Mouse (Mus musculus) embryonic stem cell, embryonic (primary cell): ENCODE data around the gene Gpr156.

ENCODE experiments used
- CTCF ChIA-PET, 4 experiments: fragments of 300-600 bp in 2 of 4; fragments of 350-600 bp in 2 of 4; sonication (Branson Sonifier 250); formaldehyde crosslinking; loops; one replicate each; lab custom pipeline; 2022; ENCODE audit warnings: inconsistent platforms in 2 of 4; lab: Charles Lee
- POLR2A ChIA-PET, 4 experiments: fragments of 300-600 bp in 2 of 4; fragments of 350-600 bp in 2 of 4; sonication (Branson Sonifier 250); formaldehyde crosslinking; loops; one replicate each; lab custom pipeline; 2022; ENCODE audit warnings: antibody characterized with exemption in 4 of 4, inconsistent platforms in 1 of 4; lab: Charles Lee

Gene Gpr156

GRCm38 (mm10) chr16:37916138-37916817 is at the start of gene Gpr156:
Gene Gpr156, plus strand, starts transcription at chr16:37916496.
- CTCF ChIA-PET: interaction anchor here in 1 of 4 experiments (0.6 kb wide), 1 partner anchor 102 kb away, joined by 5 read pairs; no protein-coding TSS in a partner anchor
- POLR2A ChIA-PET: interaction anchor here in 2 of 4 experiments (0.7 to 1.1 kb wide), 2 partner anchors 48 to 91 kb away, joined by 3 to 4 read pairs; partner anchors contain the start of gene Lrrc58 (in 1 of the 2)

- ChIA-PET CTCF (interaction anchor here in 2 of 4 experiments (0.7 to 2.5 kb wide), 4 partner anchors 36 to 453 kb away, joined by 3 to 8 read pairs (median 4); no protein-coding TSS in a partner anchor), POLR2A (interaction anchor here in 3 of 4 experiments (0.6 to 3.3 kb wide), 56 partner anchors 8 to 1394 kb away, joined by 3 to 25 read pairs (median 4); partner anchors contain the start of genes Gsk3b (in 2 of the 3), Gtf2e1 (in 2 of the 3), Rabl3 (in 2 of the 3) and Gpr156 (in 1 of the 3))
Observed at GRCm38 (mm10) chr16:37867791-37868505, 48.3 kb upstream of the Gpr156 start, which contains the start of gene Lrrc58. Gene Lrrc58, plus strand, starts transcription at chr16:37868389.

- ChIA-PET POLR2A (interaction anchor here (0.6 to 3.3 kb wide), 57 partner anchors 9 to 1394 kb away, joined by 3 to 25 read pairs (median 4); partner anchors contain the start of genes Gpr156 (in 1 of the 4), Gsk3b (in 1 of the 4), Gtf2e1 (in 1 of the 4) and Iqcb1 (in 1 of the 4)), CTCF (interaction anchor here (0.5 to 2.5 kb wide), 6 partner anchors 12 to 453 kb away, joined by 3 to 8 read pairs (median 4); no protein-coding TSS in a partner anchor)
Observed at GRCm38 (mm10) chr16:37868506-37869469, 47.5 kb upstream of the Gpr156 start.

- POLR2A ChIA-PET: interaction anchor here (0.6 to 2.8 kb wide), 25 partner anchors 8 to 1260 kb away, joined by 3 to 25 read pairs (median 5); partner anchors contain the start of gene Gsk3b (in 1 of the 4)
- CTCF ChIA-PET: interaction anchor here in 3 of 4 experiments (0.5 to 2.5 kb wide), 3 partner anchors 21 to 55 kb away, joined by 4 to 8 read pairs (median 8); no protein-coding TSS in a partner anchor
Observed at GRCm38 (mm10) chr16:37869470-37870231, 46.6 kb upstream of the Gpr156 start.

GRCm38 (mm10) chr16:37871112-37871715 is 45.1 kb upstream of the Gpr156 start:
- ChIA-PET POLR2A (no interaction called here), CTCF (no interaction called here)

GRCm38 (mm10) chr16:37874501-37875235 is 41.6 kb upstream of the Gpr156 start:
- ChIA-PET POLR2A (interaction anchor here in 1 of 4 experiments (1.1 kb wide), 2 partner anchors 11 to 37 kb away, joined by 3 to 5 read pairs; no protein-coding TSS in a partner anchor), CTCF (interaction anchor here in 1 of 4 experiments (1.4 kb wide), 1 partner anchor 61 kb away, joined by 3 read pairs; no protein-coding TSS in a partner anchor)

- ChIA-PET POLR2A (interaction anchor here in 3 of 4 experiments (0.6 to 4.5 kb wide), 6 partner anchors 9 to 211 kb away, joined by 3 to 25 read pairs (median 5); partner anchors contain the start of genes Lrrc58 (in 2 of the 3) and Gsk3b (in 1 of the 3)), CTCF (interaction anchor here in 1 of 4 experiments (0.6 kb wide), 1 partner anchor 21 kb away, joined by 3 read pairs; no protein-coding TSS in a partner anchor)
Observed at GRCm38 (mm10) chr16:37877406-37877805, 38.9 kb upstream of the Gpr156 start.

- CTCF ChIA-PET: no interaction called here
Observed at GRCm38 (mm10) chr16:37878951-37879505, 37.3 kb upstream of the Gpr156 start.

GRCm38 (mm10) chr16:37879750-37880419 is 36.4 kb upstream of the Gpr156 start:
- ChIA-PET CTCF (no interaction called here), POLR2A (interaction anchor here in 2 of 4 experiments (4.3 to 4.5 kb wide), 2 partner anchors 12 kb away, joined by 18 to 25 read pairs; partner anchors contain the start of gene Lrrc58 (in 2 of the 2))

More at GRCm38 (mm10) chr16:37878951-37879505, 37.3 kb upstream of the Gpr156 start:
- POLR2A ChIA-PET: interaction anchor here (1.0 to 4.5 kb wide), 7 partner anchors 10 to 48 kb away, joined by 3 to 25 read pairs (median 4); partner anchors contain the start of gene Lrrc58 (in 2 of the 4)

GRCm38 (mm10) chr16:37881168-37881567 is 35.1 kb upstream of the Gpr156 start:
- CTCF ChIA-PET: no interaction called here
- POLR2A ChIA-PET: interaction anchor here in 2 of 4 experiments (1.1 to 1.2 kb wide), 2 partner anchors 12 to 13 kb away, joined by 6 read pairs; partner anchors contain the start of gene Lrrc58 (in 1 of the 2)

- CTCF ChIA-PET: no interaction called here
- POLR2A ChIA-PET: interaction anchor here in 2 of 4 experiments (0.7 to 1.0 kb wide), 2 partner anchors 12 to 21 kb away, joined by 3 read pairs; no protein-coding TSS in a partner anchor
Observed at GRCm38 (mm10) chr16:37888986-37889385, 27.3 kb upstream of the Gpr156 start.

GRCm38 (mm10) chr16:37892667-37893066 is 23.6 kb upstream of the Gpr156 start:
- CTCF ChIA-PET: no interaction called here
- POLR2A ChIA-PET: interaction anchor here in 1 of 4 experiments (0.7 kb wide), 1 partner anchor 24 kb away, joined by 3 read pairs; no protein-coding TSS in a partner anchor

GRCm38 (mm10) chr16:37893381-37893780 is 22.9 kb upstream of the Gpr156 start:
- ChIA-PET CTCF (no interaction called here), POLR2A (no interaction called here)

- ChIA-PET POLR2A (interaction anchor here in 2 of 4 experiments (0.6 to 1.1 kb wide), 2 partner anchors 25 to 80 kb away, joined by 4 read pairs; no protein-coding TSS in a partner anchor), CTCF (no interaction called here)
Observed at GRCm38 (mm10) chr16:37893942-37894341, 22.4 kb upstream of the Gpr156 start.
